Comparison of ENCODE assay signal across 20 mouse cellular contexts in the genomic region with DNA sequence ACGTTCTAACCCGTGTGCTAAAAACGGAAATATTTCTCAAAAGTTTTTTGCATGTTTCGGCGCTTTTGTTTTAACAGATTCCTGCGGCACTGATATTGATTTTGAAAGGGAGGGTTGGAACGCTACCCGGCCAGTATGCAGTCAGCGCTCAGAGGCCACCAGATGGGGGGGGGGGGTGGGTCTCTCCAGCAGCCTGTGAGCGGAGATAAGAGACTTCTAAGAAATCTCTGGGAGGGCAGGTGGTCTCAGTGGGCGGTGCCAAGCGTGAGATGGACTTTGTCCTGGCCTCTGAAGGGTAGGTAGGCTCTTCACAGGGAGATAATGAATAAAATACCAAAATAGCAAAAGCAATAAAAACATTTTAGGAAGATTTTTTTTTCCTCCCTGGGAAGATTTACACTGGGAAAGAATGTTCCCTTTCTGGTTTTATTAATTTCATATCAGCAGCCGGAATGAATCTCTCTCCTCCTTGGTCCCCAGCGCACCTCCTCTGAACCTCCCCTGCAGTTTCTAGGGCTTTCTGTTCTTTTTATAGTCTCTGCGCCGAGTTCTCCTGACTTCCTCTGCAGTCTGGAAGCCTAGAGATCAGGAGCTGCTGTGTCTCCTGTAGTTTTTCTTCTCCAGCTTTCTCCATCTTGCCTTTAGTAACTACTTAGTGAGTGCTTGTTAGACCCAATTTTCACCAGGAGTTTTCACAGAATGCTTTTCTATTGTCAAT. TPM values are rescaled to one million over a fixed set of nuclear protein-coding genes. Genes with fewer than 3 reads are reported as not detected.
A peak's percentile ranks its signal among the peaks of the same experiment; 100 is the strongest.
DNase-seq lines count a peak whose midpoint lies in the region; ATAC-seq and TF ChIP-seq lines count a peak whose summit lies in the region.
"Had no signal": no experiment of that assay in that cellular context is flagged by ENCODE, and none has a peak within 500 bp of the region (broad histone marks: within the 10 kb centered on the region; RNA-seq: fewer than 3 reads in every experiment).

No protein-coding gene starts in this region.

- intact Hi-C loops in heart, postnatal 10 days (cut with DNase I), result no loop called here

- H3K27me3 ChIP-seq in heart, embryonic 10.5 days (ENCODE audit: insufficient read depth, poor library complexity, severe bottlenecking), result no peaks in the 10 kb centered on the region
- H3K27me3 ChIP-seq in lung, embryonic 16.5 days (ENCODE audit: control insufficient read depth, insufficient read depth, low read depth, low read length), result no peaks in the 10 kb centered on the region
- no peaks in the 10 kb centered on the region for H3K27me3 ChIP-seq in lung, postnatal 0 days (replicated peaks; ENCODE audit: insufficient read depth, low read length)
- H3K27me3 ChIP-seq in liver, embryonic 11.5 days (replicated peaks; ENCODE audit: control insufficient read depth, insufficient read depth, low read length), result 0 out of 2 replicates have a peak, but pooled peaks cover 3% of the 10 kb centered on the region
- H3K27me3 ChIP-seq in stomach, postnatal 0 days (ENCODE audit: control insufficient read depth, insufficient read depth, low read length), result no peaks in the 10 kb centered on the region

- TF ChIP-seq CTCF in lung, postnatal 0 days (IDR thresholded peaks at IDR 0.05), result no peak
- TF ChIP-seq CTCF in stomach, postnatal 0 days (IDR thresholded peaks at IDR 0.05; ENCODE audit: low read depth), result no peak

- peak overlapping the region; percentile 42 for H3K4me2 ChIP-seq in lung, embryonic 16.5 days (ENCODE audit: low read depth, low read length)
- no peak overlapping the region for H3K4me2 ChIP-seq in lung, postnatal 0 days (replicated peaks; ENCODE audit: low read depth, low read length)
- H3K4me2 ChIP-seq in liver, embryonic 11.5 days, result peak overlapping the region; percentile 62
- H3K4me2 ChIP-seq in stomach, postnatal 0 days (replicated peaks; ENCODE audit: low read depth), result 0 out of 2 replicates have a peak overlapping the region, but pooled peaks have one; percentile 17
- H3K4me2 ChIP-seq: midbrain, embryonic 12.5 days had no signal

- no peak overlapping the region for H3K9ac ChIP-seq in lung, embryonic 16.5 days (ENCODE audit: low read length)
- no peak overlapping the region for H3K9ac ChIP-seq in lung, postnatal 0 days (replicated peaks; ENCODE audit: low read depth)
- no peak overlapping the region for H3K9ac ChIP-seq in liver, embryonic 11.5 days (ENCODE audit: low read depth, low read length)
- H3K9ac ChIP-seq in stomach, postnatal 0 days (ENCODE audit: low read length), result no peak overlapping the region
- H3K9ac ChIP-seq: midbrain, embryonic 12.5 days had no signal

- no peak for TF ChIP-seq EP300 in lung, postnatal 0 days (IDR thresholded peaks at IDR 0.05)
- no peak for TF ChIP-seq EP300 in stomach, postnatal 0 days (optimal IDR thresholded peaks at IDR 0.05)

- H3K4me1 ChIP-seq in heart, embryonic 10.5 days, result peaks cover 62% of the 10 kb centered on the region
- H3K4me1 ChIP-seq in lung, embryonic 16.5 days (replicated peaks; ENCODE audit: control insufficient read depth, insufficient read depth, low read length), result peaks cover 13% of the 10 kb centered on the region
- H3K4me1 ChIP-seq in lung, postnatal 0 days (ENCODE audit: insufficient read depth, low read depth, low read length), result peaks cover 5% of the 10 kb centered on the region
- H3K4me1 ChIP-seq in liver, embryonic 11.5 days (replicated peaks; ENCODE audit: control insufficient read depth, insufficient read depth, low read length), result peaks cover 29% of the 10 kb centered on the region
- peaks cover 2% of the 10 kb centered on the region; the same call in 1 of the 2 replicates for H3K4me1 ChIP-seq in stomach, postnatal 0 days (replicated peaks; ENCODE audit: control insufficient read depth, insufficient read depth)

- ATAC-seq in lung, embryonic 16.5 days (ENCODE audit: low read depth), result no peak
- no peak for ATAC-seq in lung, postnatal 0 days
- peak; percentile 84 for ATAC-seq in liver, embryonic 11.5 days (replicated peaks; ENCODE audit: low FRiP score)
- no peak for ATAC-seq in stomach, postnatal 0 days (ENCODE audit: low FRiP score, low TSS enrichment)

- H3K4me3 ChIP-seq in heart, embryonic 10.5 days, result peak overlapping the region; percentile 25; the same call in 1 of the 2 replicates
- no peak overlapping the region for H3K4me3 ChIP-seq in lung, embryonic 16.5 days (ENCODE audit: low read length)
- no peak overlapping the region for H3K4me3 ChIP-seq in lung, postnatal 0 days (ENCODE audit: low read depth, low read length)
- H3K4me3 ChIP-seq in liver, embryonic 11.5 days (ENCODE audit: low read depth, low read length), result peak overlapping the region; percentile 24; the same call in 1 of the 2 replicates
- no peak overlapping the region for H3K4me3 ChIP-seq in stomach, postnatal 0 days (ENCODE audit: low read depth, low read length)
- H3K4me3 ChIP-seq: forebrain, embryonic 10.5 days; gastrocnemius, adult 2 months; hindbrain, embryonic 10.5 days; midbrain, embryonic 12.5 days had no signal

- H3K9me3 ChIP-seq in heart, embryonic 10.5 days, result no peaks in the 10 kb centered on the region
- no peaks in the 10 kb centered on the region for H3K9me3 ChIP-seq in lung, embryonic 16.5 days (ENCODE audit: control insufficient read depth, low read length)
- no peaks in the 10 kb centered on the region for H3K9me3 ChIP-seq in lung, postnatal 0 days (ENCODE audit: low read length)
- H3K9me3 ChIP-seq in liver, embryonic 11.5 days (ENCODE audit: control insufficient read depth, low read length), result no peaks in the 10 kb centered on the region
- H3K9me3 ChIP-seq in stomach, postnatal 0 days (ENCODE audit: control insufficient read depth, low read length), result no peaks in the 10 kb centered on the region
- H3K9me3 ChIP-seq: forebrain, embryonic 10.5 days; hindbrain, embryonic 10.5 days; midbrain, embryonic 12.5 days had no signal

- no peaks in the 10 kb centered on the region for H3K36me3 ChIP-seq in heart, embryonic 10.5 days
- H3K36me3 ChIP-seq in lung, embryonic 16.5 days (ENCODE audit: control insufficient read depth, insufficient read depth, low read length), result no peaks in the 10 kb centered on the region
- no peaks in the 10 kb centered on the region for H3K36me3 ChIP-seq in lung, postnatal 0 days (ENCODE audit: insufficient read depth, low read length)
- H3K36me3 ChIP-seq in liver, embryonic 11.5 days (ENCODE audit: control insufficient read depth, insufficient read depth, low read length), result no peaks in the 10 kb centered on the region
- no peaks in the 10 kb centered on the region for H3K36me3 ChIP-seq in stomach, postnatal 0 days (ENCODE audit: control insufficient read depth, insufficient read depth, low read length)
- H3K36me3 ChIP-seq: forebrain, embryonic 10.5 days; hindbrain, embryonic 10.5 days; midbrain, embryonic 12.5 days had no signal

- WGBS in heart, embryonic 10.5 days, result 20% methylated on average over 16 of the region's 16 CpGs
- 11% methylated on average over 16 of the region's 16 CpGs for WGBS in lung, embryonic 16.5 days
- 13% methylated on average over 16 of the region's 16 CpGs for WGBS in lung, postnatal 0 days
- WGBS in liver, embryonic 11.5 days, result 8% methylated on average over 16 of the region's 16 CpGs
- 25% methylated on average over 16 of the region's 16 CpGs for WGBS in stomach, postnatal 0 days

- H3K27ac ChIP-seq in heart, embryonic 10.5 days, result peak overlapping the region; percentile 12; the same call in 1 of the 2 replicates
- H3K27ac ChIP-seq in lung, embryonic 16.5 days (ENCODE audit: low read length), result no peak overlapping the region
- H3K27ac ChIP-seq in lung, postnatal 0 days (ENCODE audit: low read length), result no peak overlapping the region
- peak overlapping the region; percentile 48 for H3K27ac ChIP-seq in liver, embryonic 11.5 days (ENCODE audit: low read depth, low read length)
- no peak overlapping the region for H3K27ac ChIP-seq in stomach, postnatal 0 days (replicated peaks)
- H3K27ac ChIP-seq: forebrain, embryonic 10.5 days; gastrocnemius, adult 2 months; hindbrain, embryonic 10.5 days; midbrain, embryonic 12.5 days had no signal

- peak; percentile 88 for DNase-seq in heart, embryonic 10.5 days (ENCODE audit: low spot score)
- no peak for DNase-seq in heart, postnatal 10 days
- DNase-seq in lung, postnatal 0 days (ENCODE audit: low spot score), result no peak
- peak; percentile 58 for DNase-seq in liver, embryonic 11.5 days (ENCODE audit: low spot score)
- no peak for DNase-seq in stomach, postnatal 0 days (ENCODE audit: low spot score)
- no peak for DNase-seq in frontal cortex, postnatal 14 days (ENCODE audit: low spot score in 2 of 2)
- DNase-seq in spleen, postnatal 36 days (ENCODE audit: low spot score in 2 of 2), result no peak
- DNase-seq: cerebellum, adult 11-12 months; embryo, embryonic 11 days; gastrocnemius, adult 2 months; kidney, adult 11 months; lung, adult 18-20 months; retina, postnatal 1 day had no signal

RNA-seq across cellular contexts. Expression of gene Gm572, which starts 28.3 kb away (rescaled TPM):
- polyA plus RNA-seq in heart, embryonic 10.5 days (2016; fragmentation: Nextera tagmentation; extraction: Ambion mirVana), result not detected in 2 replicates
- 1 to 10 TPM; 4.5 to 5.0 TPM for total RNA-seq in heart, postnatal 10 days (2021)
- polyA plus RNA-seq in lung, embryonic 16.5 days (2015; fragmentation: Nextera tagmentation; extraction: Ambion mirVana), result not detected in 2 replicates
- not detected in 2 replicates for polyA plus RNA-seq in lung, postnatal 0 days (2015; fragmentation: Nextera tagmentation; extraction: Ambion mirVana)
- polyA plus RNA-seq in liver, embryonic 11.5 days (2014; fragmentation: Nextera tagmentation; extraction: Ambion mirVana), result not detected in 2 replicates
- polyA plus RNA-seq in stomach, postnatal 0 days (2015; fragmentation: Nextera tagmentation; extraction: Ambion mirVana), result 0.10 and 0.16 TPM in 2 replicates
- total RNA-seq: left cerebral cortex, adult 18-20 months had no signal
- polyA plus RNA-seq: forebrain, embryonic 10.5 days; hindbrain, embryonic 10.5 days; large intestine, adult 2 months; midbrain, embryonic 12.5 days; thymus, postnatal 0 days had no signal

RNA-seq across cellular contexts. Expression of gene Tardbp, which starts 44.6 kb away (rescaled TPM):
- polyA plus RNA-seq in heart, embryonic 10.5 days (2016; fragmentation: Nextera tagmentation; extraction: Ambion mirVana), result 238 and 301 TPM in 2 replicates
- total RNA-seq in heart, postnatal 10 days (2021), result 100 to 1,000 TPM; 148 to 181 TPM
- polyA plus RNA-seq in lung, embryonic 16.5 days (2015; fragmentation: Nextera tagmentation; extraction: Ambion mirVana), result 320 and 367 TPM in 2 replicates
- polyA plus RNA-seq in lung, postnatal 0 days (2015; fragmentation: Nextera tagmentation; extraction: Ambion mirVana), result 124 and 157 TPM in 2 replicates
- 226 and 230 TPM in 2 replicates for polyA plus RNA-seq in liver, embryonic 11.5 days (2014; fragmentation: Nextera tagmentation; extraction: Ambion mirVana)
- 99.8 and 106 TPM in 2 replicates for polyA plus RNA-seq in stomach, postnatal 0 days (2015; fragmentation: Nextera tagmentation; extraction: Ambion mirVana)

Comparison
In these comparisons a context has a peak if more than half of its experiments do, and no peak if none do; other contexts are left out.
1. DNase-seq: peak in heart, embryonic 10.5 days (single experiment) and liver, embryonic 11.5 days (single experiment); none in heart, postnatal 10 days (0 of 2), lung, postnatal 0 days (single experiment), stomach, postnatal 0 days (single experiment), frontal cortex, postnatal 14 days (0 of 2) and spleen, postnatal 36 days (0 of 2).
2. H3K27ac ChIP-seq: peak in heart, embryonic 10.5 days (single experiment) and liver, embryonic 11.5 days (single experiment); none in lung, embryonic 16.5 days (single experiment), lung, postnatal 0 days (single experiment) and stomach, postnatal 0 days (single experiment).
3. H3K4me3 ChIP-seq: peak in heart, embryonic 10.5 days (single experiment) and liver, embryonic 11.5 days (single experiment); none in lung, embryonic 16.5 days (single experiment), lung, postnatal 0 days (single experiment) and stomach, postnatal 0 days (single experiment).